Mouse (Mus musculus) embryonic fibroblast, embryonic 13.5 days (primary cell): ENCODE data around the gene Thtpa. TPM values are rescaled to one million over a fixed set of nuclear protein-coding genes. Genes with fewer than 3 reads are reported as not detected.

ENCODE experiments used
- H3K27ac ChIP-seq: 2 replicates; pipeline ENCODE4 v1.5.1; 2012; ENCODE audit warnings: low read length, control low read depth, inconsistent platforms; ENCODE audit not compliant: insufficient read depth
- H3K4me1 ChIP-seq: 2 replicates; pipeline ENCODE4 v1.6.1; 2011; ENCODE audit warnings: low read length; ENCODE audit not compliant: control insufficient read depth, insufficient read depth
- H3K4me3 ChIP-seq: 2 replicates; pipeline ENCODE4 v1.5.1; 2011; ENCODE audit warnings: mild to moderate bottlenecking, control low read depth, low read length; ENCODE audit not compliant: insufficient read depth
- CTCF ChIP-seq: IDR thresholded peaks from 2 replicates; pipeline ENCODE4 v1.5.1; 2011; ENCODE audit warnings: mild to moderate bottlenecking, control low read depth, low read length, moderate library complexity, borderline replicate concordance; ENCODE audit not compliant: insufficient read depth
- POLR2A ChIP-seq: IDR thresholded peaks from 2 replicates; pipeline ENCODE4 v1.6.1; 2011; ENCODE audit warnings: low read depth, mild to moderate bottlenecking, control low read depth, low read length, moderate library complexity
- polyA plus RNA-seq: library from polyadenylated mRNA; stranded (reverse); fragments of >200 nt; gene quantifications from 2 replicates; pipeline ENCODE4 v1.2.4, GENCODE M21; 2011; ENCODE audit warnings: low read depth; ENCODE audit not compliant: missing spikeins, insufficient read length

Thtpa gene
- 13.1 and 17.1 TPM in 2 replicates for polyA plus RNA-seq

DNA sequence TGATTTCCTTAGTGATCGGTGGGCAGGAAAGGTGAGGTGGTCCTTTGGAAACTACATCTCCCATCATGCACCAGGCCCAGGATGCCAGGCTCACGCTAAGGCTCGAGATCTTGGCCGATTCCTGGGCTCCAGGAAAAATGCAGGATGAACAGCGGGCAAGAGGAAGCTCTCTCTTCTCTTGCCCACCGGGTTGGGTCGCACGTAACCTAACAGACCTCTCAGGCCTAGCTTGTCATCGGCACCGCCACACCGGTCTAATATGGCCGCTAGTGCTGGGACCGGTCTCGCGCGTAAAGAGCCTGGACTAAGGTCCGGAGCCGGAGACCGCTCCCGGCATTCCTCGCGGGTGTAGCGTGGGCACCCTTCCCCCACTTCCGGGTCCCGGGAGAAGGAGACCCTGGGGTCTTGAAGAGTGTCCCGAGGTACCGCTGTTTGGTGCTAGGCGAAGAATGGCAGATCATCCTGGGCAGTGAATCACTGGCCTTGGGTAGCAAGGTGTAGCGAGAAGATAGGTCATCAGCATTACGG lies at the start of gene Thtpa:
Thtpa (plus strand) TSS at position 81 of the 528 bp plus-strand sequence.
- H3K4me3 ChIP-seq, result peak within 1 kb of the TSS; percentile 68
- TF ChIP-seq POLR2A (peak; percentile 50), CTCF (no peak)
- no peaks in the 10 kb centered on the region for H3K4me1 ChIP-seq
- H3K27ac ChIP-seq, result 0 out of 2 replicates have a peak within 1 kb of the TSS, but pooled peaks have one; percentile 32

- Histone ChIP-seq H3K4me1 (no peaks in the 10 kb centered on the region), H3K27ac (no peak overlapping the region), H3K4me3 (no peak overlapping the region)
- TF ChIP-seq CTCF (no peak), POLR2A (no peak)
Observed at GRCm38 (mm10) chr14:55047971-55048531, 46.5 kb upstream of the Thtpa start.

- H3K4me1 ChIP-seq, result no peaks in the 10 kb centered on the region
- TF ChIP-seq CTCF (no peak), POLR2A (no peak)
- no peak overlapping the region for H3K27ac ChIP-seq
- H3K4me3 ChIP-seq, result no peak overlapping the region
Observed at GRCm38 (mm10) chr14:55052496-55052895, 42.1 kb upstream of the Thtpa start.

DNA sequence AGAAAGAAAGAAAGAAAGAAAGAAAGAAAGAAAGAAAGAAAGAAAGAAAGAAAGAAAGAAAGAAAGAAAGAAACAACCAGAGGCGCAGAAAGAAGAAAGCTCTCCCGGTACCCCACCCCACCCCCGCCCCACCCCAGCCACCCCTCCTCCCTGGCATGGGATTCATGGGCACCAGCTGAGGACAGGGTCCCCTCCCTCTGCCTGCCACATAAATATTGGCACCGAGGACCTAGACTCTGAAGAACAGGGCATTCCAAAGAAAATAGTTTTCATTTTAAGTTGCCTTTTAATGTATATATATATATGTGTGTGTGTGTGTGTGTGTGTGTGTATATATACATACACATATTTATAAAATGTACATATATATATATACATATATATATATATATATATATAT lies 41.5 kb upstream of the Thtpa start:
- H3K4me1 ChIP-seq, result no peaks in the 10 kb centered on the region
- no peak overlapping the region for H3K27ac ChIP-seq
- no peak overlapping the region for H3K4me3 ChIP-seq
- TF ChIP-seq CTCF (no peak), POLR2A (no peak)

DNA sequence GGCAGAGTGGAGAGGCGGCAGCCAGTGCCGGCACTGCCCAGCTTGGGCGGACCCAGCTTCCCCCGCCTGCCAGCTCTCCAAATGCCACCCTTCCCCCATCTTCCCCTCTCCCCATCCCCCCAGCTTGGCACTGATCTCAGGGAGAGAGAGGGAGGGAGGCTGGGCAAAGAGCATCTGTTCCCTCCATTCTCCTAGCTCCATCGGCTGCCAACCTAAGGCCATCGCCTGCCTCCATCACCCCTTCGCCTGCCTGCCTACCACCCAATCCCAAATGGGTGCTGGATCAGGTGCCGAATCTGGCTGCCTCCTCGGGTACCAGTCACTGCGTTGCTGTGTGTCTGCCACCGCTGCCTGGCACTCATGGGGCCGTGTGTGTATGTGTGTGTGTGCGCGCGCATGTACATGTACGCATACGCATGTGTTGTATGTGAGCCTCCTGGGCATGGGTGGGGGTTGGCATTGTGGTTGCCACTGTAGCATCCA lies 40.8 kb upstream of the Thtpa start:
- H3K4me3 ChIP-seq, result no peak overlapping the region
- no peaks in the 10 kb centered on the region for H3K4me1 ChIP-seq
- TF ChIP-seq CTCF, result no peak
- H3K27ac ChIP-seq, result no peak overlapping the region

DNA sequence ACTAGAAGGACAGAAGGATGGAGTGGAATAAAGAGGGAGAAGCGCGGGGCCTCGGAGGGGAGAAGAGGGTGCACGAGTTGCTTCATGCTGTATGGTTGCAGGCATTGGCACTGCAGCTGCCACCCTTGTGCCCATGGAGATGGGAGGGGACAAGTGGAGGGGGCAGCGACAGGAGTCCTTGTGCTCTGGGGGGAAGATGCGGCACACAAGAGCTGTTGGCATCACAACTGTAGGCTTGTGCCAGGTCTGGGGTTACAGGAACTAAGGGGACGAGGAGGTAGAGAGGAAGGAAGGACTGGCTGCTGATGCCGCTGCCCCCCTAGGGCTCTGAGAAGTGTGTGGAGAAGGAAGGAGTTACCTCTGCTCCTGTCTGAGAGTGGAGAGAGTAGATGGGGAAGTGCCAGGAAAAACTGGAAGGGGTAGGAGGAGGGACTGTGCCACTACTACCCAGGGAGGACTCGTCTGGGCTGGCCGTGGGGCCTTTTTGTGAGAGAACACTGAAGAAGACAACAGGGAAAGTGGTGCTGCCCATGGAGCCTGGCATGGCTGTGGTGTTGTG lies 40.3 kb upstream of the Thtpa start:
- Histone ChIP-seq H3K27ac (no peak overlapping the region), H3K4me1 (no peaks in the 10 kb centered on the region), H3K4me3 (no peak overlapping the region)
- TF ChIP-seq POLR2A, result no peak
- TF ChIP-seq CTCF, result no peak

DNA sequence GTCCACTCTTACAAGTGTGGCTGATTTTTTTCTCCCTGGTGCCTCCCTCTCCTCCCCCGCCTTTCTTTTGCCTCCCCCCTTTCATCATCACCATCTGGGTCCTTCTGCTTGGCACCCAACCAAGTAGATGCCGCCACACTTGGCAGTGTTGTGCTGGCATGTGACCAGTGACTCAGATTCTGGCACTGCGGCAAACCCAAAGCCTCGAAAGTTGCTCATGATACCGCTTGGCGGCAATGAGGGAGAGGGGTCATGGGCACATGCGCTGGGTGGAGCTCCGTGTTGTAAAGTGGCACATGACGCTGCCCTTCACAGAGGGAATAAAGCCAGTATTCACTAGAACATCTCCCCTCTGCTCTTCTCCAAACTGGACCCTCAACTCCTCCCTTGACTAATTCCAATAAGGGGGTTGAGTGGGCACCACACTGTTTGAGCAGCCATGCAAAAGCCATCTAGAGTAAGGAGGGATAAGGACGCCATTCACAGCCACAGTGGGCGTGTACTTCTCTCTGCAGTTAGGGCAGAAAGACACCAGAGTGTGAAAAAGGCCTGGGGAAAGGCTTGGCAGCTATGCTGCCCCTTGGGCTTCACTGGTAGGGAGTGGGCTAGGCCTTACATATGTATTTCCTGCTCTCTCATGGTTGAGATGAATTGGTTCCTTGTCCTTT lies 39.3 kb upstream of the Thtpa start:
- no peak overlapping the region for H3K27ac ChIP-seq
- TF ChIP-seq CTCF, result no peak

DNA sequence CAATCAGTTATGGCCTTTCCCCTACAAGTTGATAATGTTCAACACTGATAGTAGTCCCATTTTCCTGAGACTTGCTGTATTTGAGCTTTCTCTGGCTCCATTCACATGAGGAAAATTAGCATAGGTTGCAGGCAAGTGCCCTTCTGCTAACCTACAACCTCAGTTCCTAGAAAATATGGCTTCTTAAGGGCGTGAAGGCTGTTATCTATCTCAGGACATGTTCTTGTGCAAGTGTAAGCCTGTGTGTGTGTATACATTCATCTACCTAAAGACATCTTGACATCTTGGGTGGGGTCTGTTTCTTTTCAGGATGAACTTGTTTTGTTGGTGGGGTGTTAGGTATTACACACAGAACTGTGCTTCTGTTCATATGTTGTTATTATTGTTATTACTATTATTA lies 35.6 kb upstream of the Thtpa start:
- H3K4me1 ChIP-seq, result no peaks in the 10 kb centered on the region
- no peak overlapping the region for H3K4me3 ChIP-seq
- no peak for TF ChIP-seq CTCF
- TF ChIP-seq POLR2A, result no peak
- H3K27ac ChIP-seq, result no peak overlapping the region

More for the DNA sequence above, 39.3 kb upstream of the Thtpa start:
- H3K4me3 ChIP-seq, result no peak overlapping the region
- H3K4me1 ChIP-seq, result no peaks in the 10 kb centered on the region

DNA sequence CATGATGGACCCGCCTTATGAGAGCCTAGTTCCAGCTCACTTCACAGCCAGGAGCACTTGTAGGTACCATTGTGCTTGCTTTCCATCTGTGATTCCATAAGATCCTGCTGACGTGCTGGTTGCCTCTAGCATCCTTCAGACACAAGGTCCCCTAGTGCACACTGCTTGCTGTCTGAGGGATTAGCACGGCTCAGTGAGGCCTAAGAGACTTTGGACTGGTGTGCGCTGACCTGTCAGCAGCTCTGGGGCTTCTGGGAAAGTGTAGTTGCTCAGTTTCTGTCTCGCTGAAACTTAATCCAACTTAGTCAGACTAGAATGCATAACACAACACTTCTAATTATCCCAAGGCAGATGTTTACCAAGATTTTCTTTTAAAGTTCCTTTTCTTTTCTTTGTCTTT lies 34.7 kb upstream of the Thtpa start:
- H3K27ac ChIP-seq, result no peak overlapping the region
- TF ChIP-seq POLR2A, result no peak
- no peak for TF ChIP-seq CTCF
- H3K4me3 ChIP-seq, result no peak overlapping the region

GRCm38 (mm10) chr14:55061845-55062244 lies 32.7 kb upstream of the Thtpa start:
- TF ChIP-seq CTCF, result no peak
- no peak for TF ChIP-seq POLR2A
- no peak overlapping the region for H3K27ac ChIP-seq
- H3K4me3 ChIP-seq, result no peak overlapping the region
- H3K4me1 ChIP-seq, result no peaks in the 10 kb centered on the region

More for the DNA sequence above, 34.7 kb upstream of the Thtpa start:
- no peaks in the 10 kb centered on the region for H3K4me1 ChIP-seq
